Mouse (Mus musculus) C2C12 (cell line): Measurements from ENCODE around the gene Angptl6. TPM values are rescaled to one million over a fixed set of nuclear protein-coding genes. Genes with fewer than 3 reads are reported as not detected.

Experiments used
- H3K27me3 ChIP-seq: one replicate; pipeline ENCODE4 v1.6.1; 2011; ENCODE audit not compliant: control insufficient read depth, insufficient read depth, insufficient read length
- H3K36me3 ChIP-seq: one replicate; pipeline ENCODE4 v1.6.1; 2011; ENCODE audit not compliant: control insufficient read depth, insufficient read depth
- H3K4me3 ChIP-seq: one replicate; pipeline ENCODE4 v1.5.1; 2011; ENCODE audit warnings: mild to moderate bottlenecking, control low read depth; ENCODE audit not compliant: poor library complexity, insufficient read depth, severe bottlenecking
- H3K79me2 ChIP-seq: one replicate; pipeline ENCODE4 v1.6.1; 2011; ENCODE audit not compliant: control insufficient read depth, insufficient read depth
- H3K79me3 ChIP-seq: one replicate; pipeline ENCODE4 v1.6.1; 2011; ENCODE audit warnings: low read depth, control low read depth
- H3ac ChIP-seq: one replicate; pipeline ENCODE3; 2011; ENCODE audit warnings: low read depth; ENCODE audit not compliant: control insufficient read depth, insufficient read length
- CEBPB ChIP-seq: IDR thresholded peaks from one replicate; pipeline ENCODE4 v1.6.1; 2011; ENCODE audit warnings: low read depth, mild to moderate bottlenecking, control low read depth, moderate library complexity
- CTCF ChIP-seq: IDR thresholded peaks from one replicate; pipeline ENCODE4 v1.5.1; 2011; ENCODE audit not compliant: control insufficient read depth, insufficient read depth, insufficient read length
- FOSL1 ChIP-seq: IDR thresholded peaks from one replicate; pipeline ENCODE4 v1.8.0; 2011; ENCODE audit warnings: mild to moderate bottlenecking, low read length; ENCODE audit not compliant: poor library complexity, insufficient read depth, severe bottlenecking
- MAX ChIP-seq: IDR thresholded peaks from one replicate; pipeline ENCODE4 v1.6.1; 2011; ENCODE audit warnings: mild to moderate bottlenecking, control low read depth
- MYOD1 ChIP-seq: IDR thresholded peaks from one replicate; pipeline ENCODE4 v1.6.1; 2011; ENCODE audit warnings: low read depth; ENCODE audit not compliant: control insufficient read depth, insufficient read length
- MYOG ChIP-seq: IDR thresholded peaks from one replicate; pipeline ENCODE4 v1.6.1; 2011; ENCODE audit not compliant: control insufficient read depth, insufficient read length; ENCODE audit errors: extremely low read depth
- USF1 ChIP-seq: IDR thresholded peaks from one replicate; pipeline ENCODE4 v1.6.1; 2011; ENCODE audit warnings: low read depth, mild to moderate bottlenecking, control low read depth, moderate library complexity
- polyA plus RNA-seq: library from polyadenylated mRNA; unstranded; fragments of >200 nt; fragmentation: generic; extraction: Trizol; gene quantifications from one replicate; pipeline ENCODE4 v1.2.1, GENCODE M21; 2012; ENCODE audit warnings: missing spikeins

The Angptl6 gene
- polyA plus RNA-seq, 1 experiment: 0.92 TPM

DNA sequence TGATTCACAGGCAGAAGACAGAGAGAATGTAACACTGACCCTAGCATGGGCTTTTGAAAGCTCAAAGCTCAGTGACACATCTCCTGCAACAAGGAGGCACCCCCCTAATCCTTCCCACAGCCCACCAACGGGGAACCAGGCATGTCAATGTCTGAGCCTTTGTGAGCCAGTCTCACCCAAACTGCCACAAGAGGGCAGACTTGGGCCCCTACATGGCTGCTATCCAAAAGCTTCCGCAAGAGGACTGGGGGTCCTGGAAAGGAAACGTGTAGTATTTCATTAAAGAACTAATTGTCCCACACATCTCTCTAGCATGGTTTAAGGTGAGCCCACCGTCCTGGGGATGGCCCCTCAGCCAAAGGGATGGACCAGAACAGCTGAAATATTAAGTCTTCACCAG lies 17.7 kb downstream of the Angptl6 start:
- H3K79me2 ChIP-seq: no peaks in the 10 kb centered on the region
- H3K36me3 ChIP-seq: no peaks in the 10 kb centered on the region
- no peak overlapping the region for H3ac ChIP-seq
- peaks cover 3% of the 10 kb centered on the region for H3K27me3 ChIP-seq
- peaks cover 2% of the 10 kb centered on the region for H3K79me3 ChIP-seq
- TF ChIP-seq FOSL1: no peak
- TF ChIP-seq CEBPB: no peak
- no peak for TF ChIP-seq MYOD1
- no peak for TF ChIP-seq USF1
- H3K4me3 ChIP-seq: no peak overlapping the region

DNA sequence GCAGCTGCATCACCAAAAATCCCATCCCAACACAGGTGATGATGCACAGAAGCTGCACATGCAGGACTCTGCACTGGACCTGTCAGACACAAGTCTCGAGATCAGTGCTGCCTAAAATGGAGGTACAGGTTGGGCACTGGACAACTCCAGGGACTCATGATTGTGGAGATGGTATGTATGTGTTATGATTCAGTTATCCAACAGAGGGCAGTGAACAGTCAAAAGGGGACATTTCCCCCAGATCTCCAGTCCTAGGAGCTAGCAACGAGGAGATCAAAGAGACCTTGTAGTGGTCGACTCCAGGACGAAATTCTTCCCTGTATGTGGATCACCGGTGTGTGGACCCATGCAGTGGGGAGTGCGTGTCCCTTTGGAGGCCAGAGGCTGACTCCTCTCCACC lies 19.6 kb downstream of the Angptl6 start:
- TF ChIP-seq CEBPB (no peak), MYOG (no peak), USF1 (no peak), FOSL1 (no peak), MAX (no peak), MYOD1 (no peak), CTCF (no peak)
- Histone ChIP-seq H3K4me3 (no peak overlapping the region), H3K79me2 (no peaks in the 10 kb centered on the region), H3K27me3 (peaks cover 9% of the 10 kb centered on the region), H3K36me3 (no peaks in the 10 kb centered on the region), H3K79me3 (peaks cover 2% of the 10 kb centered on the region), H3ac (no peak overlapping the region)

DNA sequence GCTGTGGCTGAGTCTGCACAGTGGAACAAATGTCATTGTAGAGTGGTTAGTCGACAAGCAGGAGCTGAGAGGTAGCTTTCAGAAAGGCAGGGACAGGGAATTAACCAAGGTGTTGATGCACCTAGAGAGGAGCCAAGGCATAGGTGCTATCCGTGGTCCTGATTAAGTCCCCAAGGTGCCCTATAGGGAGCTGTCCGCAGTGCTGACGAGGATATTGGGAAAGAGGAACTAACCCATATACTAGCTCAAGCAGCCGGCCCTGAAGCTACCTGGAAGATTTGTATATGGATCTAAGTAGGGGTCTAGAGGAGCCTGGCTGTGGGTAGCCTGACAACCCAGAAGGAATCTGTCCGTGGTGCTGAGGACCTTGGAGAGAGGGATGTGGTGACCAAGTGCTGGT lies 22.4 kb downstream of the Angptl6 start:
- Histone ChIP-seq H3K27me3 (peaks cover 22% of the 10 kb centered on the region), H3K79me2 (no peaks in the 10 kb centered on the region), H3ac (no peak overlapping the region), H3K79me3 (peaks cover 2% of the 10 kb centered on the region), H3K36me3 (no peaks in the 10 kb centered on the region), H3K4me3 (no peak overlapping the region)
- no peak for TF ChIP-seq MYOG
- TF ChIP-seq CEBPB: peak; percentile 3
- peak; percentile 93 for TF ChIP-seq MAX

DNA sequence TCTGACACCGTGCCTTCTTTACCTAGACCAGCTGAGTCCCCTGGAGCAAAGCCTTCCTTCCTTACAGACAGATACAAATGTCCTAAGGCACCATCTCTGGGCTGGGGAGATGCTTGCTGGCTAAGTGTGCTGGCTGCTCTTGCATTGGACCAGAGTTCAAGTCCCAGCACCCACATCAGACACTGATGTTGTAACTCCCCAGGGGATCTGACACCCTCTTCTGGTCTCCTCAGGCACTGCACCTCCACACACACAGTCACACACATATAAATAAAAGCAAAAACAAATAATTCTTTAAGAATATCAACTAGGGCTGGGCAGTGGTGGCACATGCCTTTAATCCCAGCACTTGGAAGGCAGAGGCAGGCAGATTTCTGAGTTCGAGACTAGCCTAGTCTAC lies 29.3 kb downstream of the Angptl6 start:
- Histone ChIP-seq H3K79me2 (no peaks in the 10 kb centered on the region), H3K36me3 (no peaks in the 10 kb centered on the region), H3K79me3 (no peaks in the 10 kb centered on the region), H3K27me3 (peaks cover 41% of the 10 kb centered on the region), H3K4me3 (no peak overlapping the region), H3ac (no peak overlapping the region)
- no peak for TF ChIP-seq CEBPB
- no peak for TF ChIP-seq CTCF
- no peak for TF ChIP-seq MAX
- no peak for TF ChIP-seq USF1
- no peak for TF ChIP-seq MYOD1
- TF ChIP-seq FOSL1: no peak
- no peak for TF ChIP-seq MYOG

GRCm38 (mm10) chr9:20842670-20843069 lies 36.9 kb downstream of the Angptl6 start:
- H3K4me3 ChIP-seq: no peak overlapping the region
- TF ChIP-seq MYOG: no peak
- TF ChIP-seq CEBPB: no peak
- no peak for TF ChIP-seq CTCF
- TF ChIP-seq MAX: no peak
- TF ChIP-seq MYOD1: no peak
- TF ChIP-seq FOSL1: no peak
- TF ChIP-seq USF1: no peak
- H3K79me3 ChIP-seq: no peaks in the 10 kb centered on the region
- peaks cover 17% of the 10 kb centered on the region for H3K27me3 ChIP-seq
- H3ac ChIP-seq: no peak overlapping the region
- no peaks in the 10 kb centered on the region for H3K36me3 ChIP-seq
- no peaks in the 10 kb centered on the region for H3K79me2 ChIP-seq

- peaks cover 15% of the 10 kb centered on the region for H3K27me3 ChIP-seq
- no peaks in the 10 kb centered on the region for H3K79me3 ChIP-seq
- H3K36me3 ChIP-seq: no peaks in the 10 kb centered on the region
- TF ChIP-seq USF1 (no peak), MYOG (no peak), MAX (no peak), MYOD1 (no peak), CTCF (no peak), FOSL1 (no peak), CEBPB (no peak)
- no peaks in the 10 kb centered on the region for H3K79me2 ChIP-seq
- H3ac ChIP-seq: no peak overlapping the region
- H3K4me3 ChIP-seq: no peak overlapping the region
Observed at GRCm38 (mm10) chr9:20842211-20842610, 37.3 kb downstream of the Angptl6 start.
